ENCODE assay signal across 8 mouse cellular contexts in the genomic region with DNA sequence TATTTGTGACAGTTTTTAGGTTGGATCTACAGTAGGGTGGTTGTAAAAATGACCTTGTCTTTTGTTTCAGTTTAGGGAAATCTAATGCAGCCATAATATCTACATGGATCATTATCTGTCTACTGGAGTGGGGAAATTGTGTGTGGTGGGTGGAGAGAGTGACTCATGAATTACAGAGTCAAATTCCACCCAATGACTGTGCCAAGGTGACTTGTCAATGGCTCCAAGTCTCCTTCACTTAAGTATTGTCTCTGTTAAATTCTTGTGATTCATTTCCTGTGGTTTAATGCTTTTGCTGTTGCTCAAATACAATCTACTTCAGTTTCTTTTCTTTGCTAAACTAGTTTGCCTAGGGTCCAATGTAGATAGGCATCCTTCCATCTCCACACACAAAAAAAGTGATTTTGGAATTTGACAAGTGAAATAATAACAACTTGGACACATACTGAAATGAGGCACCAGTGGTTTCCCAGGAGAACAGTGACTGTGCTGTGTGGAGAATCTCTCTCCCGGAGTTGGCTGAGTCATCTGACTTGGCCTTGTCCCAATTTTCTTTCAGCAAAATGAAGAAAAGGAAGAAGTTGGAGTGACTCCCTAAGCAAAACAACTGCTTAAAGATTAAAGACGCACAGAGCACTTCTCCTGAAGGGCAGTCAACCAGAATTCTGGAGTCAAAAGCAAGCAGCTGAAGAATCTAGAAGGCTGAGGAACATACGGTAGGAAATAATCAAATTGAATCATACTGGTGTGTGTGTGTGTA.
A peak's percentile ranks its signal among the peaks of the same experiment; 100 is the strongest.
DNase-seq lines count a peak whose midpoint lies in the region; ATAC-seq lines count a peak whose summit lies in the region.

No protein-coding gene starts in this region.

- no peaks in the 10 kb centered on the region for H3K9me3 ChIP-seq in kidney, embryonic 14.5 days (ENCODE audit: control insufficient read depth, low read length)

- no peak overlapping the region for H3K4me3 ChIP-seq in kidney, embryonic 14.5 days (ENCODE audit: low read length)

- no peak overlapping the region for H3K4me2 ChIP-seq in kidney, embryonic 14.5 days (replicated peaks; ENCODE audit: low read depth, low read length)

- ATAC-seq in kidney, embryonic 14.5 days (ENCODE audit: low FRiP score, low TSS enrichment), result no peak
- ATAC-seq in granulocyte monocyte progenitor cell, adult 5-6 weeks (replicated peaks; ENCODE audit: poor library complexity, severe bottlenecking), result peak; percentile 98
- ATAC-seq in megakaryocyte-erythroid progenitor cell, adult 5-6 weeks (replicated peaks; ENCODE audit: low FRiP score, low TSS enrichment, poor library complexity, severe bottlenecking), result no peak

- no peaks in the 10 kb centered on the region for H3K27me3 ChIP-seq in kidney, embryonic 14.5 days (ENCODE audit: control insufficient read depth, insufficient read depth, low read length)

- peak; percentile 41 for DNase-seq in kidney, adult 18-20 months
- peak; percentile 13 for DNase-seq in adrenal gland, postnatal 25 days
- DNase-seq in kidney, postnatal 36 days, result peak; percentile 67 to 69
- peak; percentile 30 for DNase-seq in lung, postnatal 36 days
- DNase-seq in spleen, adult 18-20 months, result no peak

- H3K36me3 ChIP-seq in kidney, embryonic 14.5 days (ENCODE audit: control insufficient read depth, insufficient read depth, low read length), result no peaks in the 10 kb centered on the region

- no peaks in the 10 kb centered on the region for H3K4me1 ChIP-seq in kidney, embryonic 14.5 days (ENCODE audit: control insufficient read depth, insufficient read depth, low read length)

- no peak overlapping the region for H3K27ac ChIP-seq in kidney, embryonic 14.5 days (ENCODE audit: low read depth, low read length)

- 43% methylated on average over 3 of the region's 3 CpGs for WGBS in kidney, embryonic 14.5 days

- no peak overlapping the region for H3K9ac ChIP-seq in kidney, embryonic 14.5 days (ENCODE audit: low read depth, low read length)

Comparison
In these comparisons a context has a peak if more than half of its experiments do, and no peak if none do; other contexts are left out.
1. DNase-seq: peak in kidney, adult 18-20 months (single experiment), adrenal gland, postnatal 25 days (single experiment), kidney, postnatal 36 days (2 of 2) and lung, postnatal 36 days (single experiment); none in spleen, adult 18-20 months (0 of 2).